Mouse (Mus musculus) right cerebral cortex, postnatal 25 days (tissue): ENCODE results near the gene Trappc5.

Experiments used
- DNase-seq: peaks from one replicate; pipeline ENCODE4 v3.0.0; 2022

Gene Trappc5

DNA sequence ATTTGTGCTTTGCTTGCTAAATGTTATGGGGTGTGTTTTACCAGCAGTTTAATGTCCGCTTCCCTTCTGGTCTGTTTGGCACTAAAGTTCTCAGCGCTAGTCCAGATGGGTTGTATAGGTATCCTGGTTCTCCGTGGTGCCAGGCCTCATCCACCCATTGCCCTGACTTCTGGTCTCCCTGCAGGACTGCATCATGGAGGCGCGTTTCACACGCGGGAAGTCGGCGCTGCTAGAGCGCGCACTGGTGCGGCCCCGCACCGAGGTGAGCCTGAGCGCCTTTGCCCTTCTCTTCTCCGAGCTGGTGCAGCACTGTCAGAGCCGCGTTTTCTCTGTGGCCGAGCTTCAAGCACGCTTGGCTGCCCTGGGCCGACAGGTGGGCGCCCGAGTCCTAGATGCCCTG is 2.7 kb downstream of the Trappc5 start:
- DNase-seq = no peak

DNA sequence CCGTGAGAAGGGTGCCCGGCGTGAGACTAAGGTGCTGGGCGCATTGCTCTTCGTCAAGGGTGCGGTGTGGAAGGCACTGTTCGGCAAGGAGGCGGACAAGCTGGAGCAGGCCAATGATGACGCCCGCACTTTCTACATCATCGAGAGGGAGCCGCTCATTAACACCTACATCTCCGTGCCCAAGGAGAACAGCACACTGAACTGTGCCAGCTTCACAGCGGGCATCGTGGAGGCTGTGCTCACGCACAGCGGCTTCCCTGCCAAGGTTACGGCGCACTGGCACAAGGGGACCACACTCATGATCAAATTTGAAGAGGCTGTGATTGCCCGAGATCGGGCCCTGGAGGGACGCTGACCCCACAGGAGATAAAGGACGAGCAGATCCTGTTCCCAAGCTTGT is 3.1 kb downstream of the Trappc5 start:
- DNase-seq = no peak

DNA sequence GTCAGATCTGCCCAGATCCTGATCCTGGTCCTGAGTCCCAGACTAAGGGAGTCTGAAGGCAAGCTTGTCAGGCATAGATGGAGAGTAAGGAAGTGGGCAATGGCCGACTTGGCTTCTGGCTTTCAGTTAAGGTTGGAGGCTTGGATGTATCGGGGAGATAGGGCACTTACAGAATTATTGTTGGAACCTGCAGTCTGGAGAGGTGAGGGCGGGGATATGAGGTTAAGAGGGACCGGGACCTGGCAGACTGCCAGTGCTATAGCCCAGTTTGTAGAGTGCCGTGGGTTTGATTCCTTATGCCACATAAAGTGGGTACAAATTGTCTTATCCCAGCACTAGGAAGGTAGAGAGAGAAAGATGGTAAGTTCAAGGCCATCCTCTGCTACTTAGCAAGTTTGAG is 3.6 kb downstream of the Trappc5 start:
- DNase-seq = no peak

DNA sequence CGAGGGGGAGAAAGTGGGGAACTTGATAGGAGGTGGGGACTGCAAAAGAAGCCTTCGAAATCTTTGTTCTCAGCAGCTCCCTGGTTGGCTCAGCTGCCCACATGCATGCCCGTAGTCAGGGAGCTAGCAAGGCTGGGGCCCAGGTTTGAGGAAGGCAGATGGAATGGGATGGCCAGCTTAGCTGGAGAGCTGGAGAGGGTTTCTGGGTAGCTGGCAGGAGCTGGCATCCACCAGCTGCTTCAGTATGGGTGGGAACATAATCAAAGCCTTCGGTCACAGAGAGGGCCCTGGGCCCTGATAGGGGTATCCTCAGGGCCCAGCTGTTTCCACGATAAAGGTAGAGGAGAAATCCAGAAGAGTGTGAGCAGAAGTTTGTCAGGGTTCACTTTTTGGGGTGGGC is 6.3 kb downstream of the Trappc5 start:
- DNase-seq = no peak

DNA sequence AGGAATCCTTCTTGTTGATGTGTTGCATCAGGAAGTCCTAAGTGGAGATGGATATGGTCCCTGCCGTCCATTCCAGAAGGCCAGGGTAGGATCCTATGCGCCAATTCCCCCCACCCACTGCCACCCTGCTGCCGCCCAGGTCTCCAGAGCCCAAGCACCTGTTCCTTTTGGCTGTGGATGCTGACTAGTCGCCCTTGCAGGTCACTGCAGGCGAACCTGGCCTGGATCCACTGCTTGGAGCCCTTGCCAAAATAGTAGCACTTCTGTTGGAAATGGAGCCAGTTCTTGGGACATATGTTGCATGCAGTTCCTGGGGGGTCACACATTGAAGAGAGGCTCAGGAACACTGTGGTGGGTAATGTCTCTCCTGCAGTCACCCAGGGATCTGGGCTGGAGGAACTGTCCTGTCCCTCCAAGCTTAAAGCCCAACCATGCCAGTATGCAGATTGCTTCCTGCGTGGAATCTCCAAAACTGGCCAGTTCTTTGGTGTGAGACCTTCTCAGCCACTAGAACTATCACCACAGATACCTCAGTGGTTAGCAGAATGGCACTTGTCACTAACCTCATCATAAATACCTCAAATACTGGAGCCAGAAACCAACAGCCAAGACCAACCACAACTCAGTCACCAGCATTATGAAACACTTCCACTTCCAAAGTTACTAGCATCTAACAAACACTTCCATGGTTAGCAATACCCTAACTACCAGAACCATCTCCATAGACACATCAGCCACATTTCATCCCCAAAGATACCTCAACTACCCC is 7.5 kb downstream of the Trappc5 start:
- DNase-seq = no peak

DNA sequence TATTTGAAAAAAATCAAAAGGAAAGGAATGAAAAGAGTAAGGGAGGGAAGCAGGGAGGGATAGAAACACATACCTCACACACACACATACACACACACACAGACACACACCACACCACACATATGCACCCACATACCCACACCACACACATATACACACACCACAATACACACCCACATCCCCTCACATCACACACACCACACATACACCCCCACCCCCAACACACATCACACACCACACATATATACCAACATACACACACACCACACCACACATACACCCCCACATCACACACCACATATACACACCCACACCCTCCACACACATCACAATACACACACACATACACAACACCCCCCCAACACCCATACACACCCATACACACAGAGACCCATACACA is 8.4 kb downstream of the Trappc5 start:
- no peak for DNase-seq

DNA sequence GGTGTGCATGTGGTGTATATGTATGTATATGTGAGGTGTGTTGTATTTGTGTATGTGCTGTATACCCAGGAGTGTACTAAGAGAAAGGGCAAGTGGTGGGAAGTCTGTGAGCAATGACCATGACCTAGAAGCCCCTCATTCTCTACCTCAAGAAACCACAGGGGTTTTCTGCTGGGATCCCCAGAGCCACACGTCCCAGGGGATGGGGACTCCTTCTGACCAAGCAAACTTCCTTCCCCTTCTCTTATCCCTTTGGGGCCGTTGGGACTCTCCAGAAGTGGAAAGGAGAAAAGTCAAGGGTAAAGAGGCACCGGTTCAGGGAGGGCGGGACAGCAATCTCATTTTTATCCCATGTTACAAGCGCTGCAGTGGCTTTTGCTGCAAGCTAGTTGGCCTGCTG is 9.3 kb downstream of the Trappc5 start:
- no peak for DNase-seq

DNA sequence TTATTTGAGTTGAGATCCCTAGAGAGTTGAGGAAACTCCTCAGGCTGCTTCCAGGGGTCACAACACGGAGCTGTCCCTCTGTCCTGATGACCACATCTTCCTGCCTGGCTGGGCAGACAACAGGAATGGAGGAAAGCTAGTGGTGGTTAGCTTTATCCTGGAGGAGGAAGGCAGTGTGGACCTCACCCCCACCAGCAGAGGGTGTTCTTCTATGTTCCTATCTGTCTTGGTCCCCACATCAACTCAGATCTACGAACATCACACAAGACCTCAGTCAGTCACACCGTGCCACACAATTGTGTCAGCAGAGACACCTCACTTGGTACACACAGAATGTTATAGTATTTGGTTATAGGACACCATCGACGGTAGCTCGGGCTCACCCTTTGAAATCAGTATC is 11.4 kb downstream of the Trappc5 start:
- DNase-seq = no peak

DNA sequence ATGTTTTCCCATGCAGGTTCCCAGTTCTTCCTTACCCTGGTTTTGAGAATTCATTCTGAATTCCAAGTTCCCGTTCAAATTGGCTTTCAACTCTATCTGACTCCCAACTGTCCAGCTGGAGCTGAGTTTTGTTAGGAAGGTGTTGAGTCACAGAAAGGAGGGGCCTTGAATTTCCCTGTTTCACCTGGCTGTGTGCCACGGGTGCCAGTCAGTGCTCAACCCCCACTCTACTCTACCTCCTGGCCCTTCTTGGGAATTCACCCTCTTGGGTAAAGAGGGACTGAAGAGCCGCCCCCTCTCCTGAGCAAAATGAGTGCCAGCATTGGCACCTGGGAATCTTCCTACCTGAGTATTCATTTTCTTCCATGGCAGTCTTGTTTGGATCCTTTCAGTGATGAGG is 14.7 kb downstream of the Trappc5 start:
- DNase-seq = no peak

DNA sequence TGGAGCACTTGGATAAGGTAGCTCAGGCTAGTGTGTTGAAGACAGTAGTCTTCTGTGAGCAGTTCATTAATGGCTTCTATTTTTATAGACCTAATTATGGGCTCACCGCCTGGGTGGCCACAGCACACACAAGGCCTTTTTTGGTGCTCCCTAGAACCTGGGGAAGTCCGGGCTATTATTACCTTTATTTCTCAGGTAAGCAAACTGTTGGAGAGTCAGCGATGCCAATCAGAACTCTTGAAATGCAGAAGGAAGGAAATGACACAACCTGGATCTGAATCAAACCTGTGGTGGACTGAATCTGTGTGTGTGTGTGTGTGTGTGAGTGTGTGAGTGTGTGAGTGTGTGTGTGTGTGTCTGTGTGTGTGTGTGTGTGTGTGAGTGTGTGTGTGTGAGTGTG is 18.0 kb downstream of the Trappc5 start, which contains the start of gene Fcer2a:
Gene Fcer2a, minus strand, starts transcription at position 55 of the 400 bp plus-strand sequence.
- DNase-seq = no peak

DNA sequence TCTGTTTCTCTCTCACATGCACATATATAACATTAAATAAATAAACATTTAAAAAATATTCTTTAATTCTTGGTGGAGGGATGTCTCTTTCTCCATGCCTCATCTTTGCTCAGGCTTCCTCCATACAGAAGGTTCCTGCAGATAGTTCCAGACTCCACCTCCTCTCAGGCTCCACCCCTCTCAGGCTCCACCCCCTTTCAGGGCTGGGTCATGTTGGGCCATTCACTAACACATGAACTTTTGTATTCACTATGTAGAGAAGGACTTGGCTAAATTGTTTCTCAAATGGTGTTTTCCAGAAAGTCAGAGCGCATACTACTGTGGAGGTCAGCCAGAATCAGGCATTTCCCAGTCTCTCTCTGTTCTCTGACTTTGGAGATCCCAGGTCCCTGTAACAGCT is 25.4 kb downstream of the Trappc5 start:
- DNase-seq = no peak

DNA sequence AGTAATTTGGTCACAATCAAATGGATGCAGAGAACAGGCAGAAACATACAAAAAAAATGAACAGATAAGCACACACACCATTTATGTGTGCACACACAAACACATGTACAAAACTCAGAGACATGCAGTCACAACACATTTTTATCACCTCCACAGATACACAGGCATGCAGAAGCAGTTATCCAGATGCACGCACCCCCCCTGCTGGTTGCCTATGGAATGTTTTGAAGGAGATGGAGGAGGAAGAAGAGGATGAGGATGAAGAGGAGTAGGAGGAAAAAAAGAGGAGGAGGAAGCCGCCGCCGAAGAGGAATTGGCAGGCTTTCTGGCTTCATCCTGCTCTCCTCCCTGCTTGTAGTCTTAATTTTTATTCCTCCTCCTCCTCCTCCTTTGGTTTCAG is 29.6 kb downstream of the Trappc5 start:
- DNase-seq = no peak

DNA sequence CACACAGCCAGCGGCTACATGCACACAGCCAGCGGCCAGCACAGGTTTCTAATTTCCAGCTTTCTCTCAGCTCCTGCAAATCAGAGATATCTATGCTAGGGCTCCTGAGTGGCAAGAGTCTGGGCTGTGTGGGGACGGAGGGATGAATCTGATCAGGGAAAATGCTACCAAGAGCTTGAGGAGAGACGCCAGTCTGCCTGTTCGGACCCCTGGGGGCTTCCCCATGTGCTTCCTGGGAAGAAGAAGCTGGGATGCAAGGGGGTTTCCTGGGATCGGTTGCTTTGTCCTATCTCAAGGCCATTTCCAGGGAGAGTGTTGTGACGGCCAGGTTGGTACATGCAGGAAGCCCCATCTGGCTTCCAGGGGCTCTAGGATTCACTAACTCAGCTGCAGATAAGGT is 31.5 kb downstream of the Trappc5 start:
- DNase-seq = no peak

DNA sequence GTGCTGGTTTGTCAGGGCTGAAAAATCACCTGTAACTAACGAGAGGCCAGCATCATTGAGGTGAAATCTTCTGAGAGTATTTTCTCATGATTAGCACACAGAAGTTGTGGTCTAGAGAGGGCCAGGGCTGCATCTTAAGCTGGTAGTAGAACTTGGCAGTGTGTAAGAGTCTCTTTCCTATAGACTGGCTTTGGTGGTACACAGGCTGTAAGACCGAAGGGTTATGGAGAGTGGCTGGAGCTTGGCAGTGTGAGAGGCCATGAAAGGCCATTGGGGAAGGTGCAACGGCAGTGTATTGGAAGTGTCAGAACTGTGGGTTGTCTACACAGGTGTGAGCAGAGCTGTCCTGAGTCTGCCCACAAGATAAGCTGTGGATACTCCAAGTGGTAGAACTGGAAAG is 34.2 kb downstream of the Trappc5 start:
- DNase-seq = no peak

DNA sequence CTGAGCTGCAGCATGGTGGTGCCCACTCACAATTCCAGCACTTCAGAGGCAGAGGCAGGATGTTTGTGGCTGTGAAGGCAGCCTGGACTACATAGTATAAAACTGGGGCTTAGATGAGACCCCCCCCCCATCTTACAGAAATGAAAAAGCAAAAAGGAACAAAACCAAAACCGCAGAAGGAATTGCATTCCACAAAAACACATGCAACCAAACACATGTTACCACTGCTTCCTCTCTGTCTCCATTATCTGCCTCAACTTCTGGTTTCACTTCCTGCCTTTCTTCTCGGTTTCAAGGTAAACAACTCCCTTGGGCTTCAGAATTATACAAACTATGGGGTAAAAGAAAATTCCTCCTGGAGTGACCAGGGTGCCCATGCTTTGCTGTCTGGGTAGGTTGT is 35.5 kb downstream of the Trappc5 start:
- DNase-seq = no peak

DNA sequence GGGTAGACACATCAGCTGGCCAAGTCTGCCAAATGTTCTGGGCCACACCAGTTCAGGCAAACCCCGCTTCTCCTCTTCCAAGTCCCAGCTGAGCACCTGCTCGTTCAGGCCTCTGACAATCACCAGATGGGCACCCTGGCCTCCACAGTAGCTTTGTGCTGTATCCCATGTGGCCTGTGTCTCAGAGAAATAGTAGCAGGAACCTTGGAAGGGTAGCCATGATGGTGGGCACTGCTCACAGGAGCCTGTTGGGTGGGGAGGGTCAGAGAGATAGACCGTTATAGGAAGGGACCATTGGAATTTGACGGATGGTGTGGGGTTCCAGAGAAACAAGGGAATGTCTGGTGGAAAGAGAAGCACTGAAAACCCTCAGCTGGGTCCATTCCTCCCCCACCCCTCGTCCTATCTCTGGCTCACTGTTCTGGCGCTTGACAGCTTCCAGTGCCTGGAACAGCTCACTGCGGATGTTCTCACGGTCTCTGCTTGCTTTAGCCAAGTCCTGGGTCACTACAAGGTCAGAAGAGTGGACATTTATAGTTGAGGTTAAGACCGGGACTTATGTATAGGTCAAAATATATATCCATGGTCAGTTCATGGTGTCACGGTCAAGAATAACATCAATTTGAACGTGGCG is 41.3 kb downstream of the Trappc5 start:
- no peak for DNase-seq

DNA sequence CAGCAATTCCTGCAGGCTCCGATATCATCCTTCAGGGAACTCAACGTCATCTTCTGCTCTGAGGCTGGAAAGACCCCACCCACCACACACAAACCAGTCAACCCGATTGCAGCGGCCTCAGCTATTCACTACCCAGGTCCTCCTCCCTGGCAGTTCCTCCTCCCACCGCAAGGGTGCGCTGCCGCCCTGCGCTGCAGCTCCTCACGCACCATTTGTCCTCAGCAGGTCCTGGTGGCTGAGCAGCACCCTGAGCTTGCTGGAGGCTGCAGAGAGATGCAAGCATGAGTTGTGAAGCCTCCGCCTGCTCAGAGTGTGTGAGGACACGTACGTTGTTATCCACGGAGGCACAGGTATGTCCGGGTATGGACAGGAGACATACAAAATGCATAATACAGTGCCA is 42.5 kb downstream of the Trappc5 start:
- peak; percentile 61 for DNase-seq

DNA sequence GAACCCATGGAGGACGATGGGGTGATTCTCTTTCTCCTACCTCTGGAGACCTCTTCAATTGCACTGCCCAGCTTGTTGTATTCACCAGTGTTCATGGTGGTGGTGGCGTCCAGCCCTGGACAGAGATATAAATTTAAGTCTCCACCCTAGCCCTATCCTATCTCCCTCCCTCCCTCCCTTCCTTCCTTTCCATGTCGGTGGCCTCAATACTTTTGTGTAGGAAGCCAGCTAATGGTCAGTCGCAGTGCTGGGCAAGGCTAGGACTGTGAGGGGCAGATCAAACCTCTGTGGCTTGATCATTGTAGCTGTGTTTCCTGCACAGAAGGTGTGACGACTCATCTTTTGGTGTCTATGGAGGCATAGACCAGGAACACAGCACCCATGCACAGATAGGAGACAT is 44.5 kb downstream of the Trappc5 start, which contains the start of gene Clec4g:
Gene Clec4g, minus strand, starts transcription at position 101 of the 400 bp plus-strand sequence.
- DNase-seq = no peak

DNA sequence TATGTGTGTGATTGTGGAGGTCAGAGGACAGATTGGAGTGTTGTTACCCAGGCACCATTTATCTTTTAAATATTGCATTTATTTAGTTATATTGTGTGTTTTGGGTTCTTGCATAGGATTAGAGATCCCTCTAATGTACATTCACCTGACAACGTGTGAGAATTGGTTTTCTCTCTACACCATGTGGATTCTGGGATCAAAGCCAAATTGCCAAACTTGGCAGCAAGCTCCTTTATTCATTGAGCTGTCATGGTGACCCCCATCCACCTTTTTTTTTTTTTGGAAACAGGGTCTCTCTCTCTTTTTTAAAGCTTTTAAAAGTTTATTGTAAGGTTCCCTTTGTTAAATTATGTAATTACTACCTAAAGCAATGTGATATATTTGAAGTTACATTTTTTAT is 44.9 kb downstream of the Trappc5 start:
- no peak for DNase-seq
